Mouse (Mus musculus): ENCODE data around the gene Gm27029. TPM values are rescaled to one million over a fixed set of nuclear protein-coding genes. Genes with fewer than 3 reads are reported as not detected.

The Gm27029 gene
- polyA plus RNA-seq, 1 experiment from 2014 or later, result 7.3 TPM

Other genes with a start within 250 kb of the Gm27029 start
- gene Ccr10, start 249.4 kb downstream of the Gm27029 start, polyA plus RNA-seq (2015; fragmentation: Nextera tagmentation; extraction: Ambion mirVana), result 0.25 and 0.36 TPM in 2 replicates
- gene Ezh1, start 198.3 kb downstream of the Gm27029 start, polyA plus RNA-seq (2015; fragmentation: Nextera tagmentation; extraction: Ambion mirVana), result 16.0 and 16.3 TPM in 2 replicates
- gene Ramp2, start 178.8 kb downstream of the Gm27029 start, polyA plus RNA-seq (2015; fragmentation: Nextera tagmentation; extraction: Ambion mirVana), result 98.5 and 114 TPM in 2 replicates
- 135 and 142 TPM in 2 replicates for gene Vps25, start 171.1 kb downstream of the Gm27029 start, polyA plus RNA-seq (2015; fragmentation: Nextera tagmentation; extraction: Ambion mirVana)
- 12.3 and 12.7 TPM in 2 replicates for gene Wnk4, start 164.2 kb downstream of the Gm27029 start, polyA plus RNA-seq (2015; fragmentation: Nextera tagmentation; extraction: Ambion mirVana)
- gene Cntd1, start 145.8 kb downstream of the Gm27029 start, polyA plus RNA-seq (2015; fragmentation: Nextera tagmentation; extraction: Ambion mirVana), result 0.72 and 1.1 TPM in 2 replicates
- gene Coa3, start 145.7 kb downstream of the Gm27029 start, polyA plus RNA-seq (2015; fragmentation: Nextera tagmentation; extraction: Ambion mirVana), result 250 and 261 TPM in 2 replicates
- 132 and 143 TPM in 2 replicates for gene Becn1, start 122.5 kb downstream of the Gm27029 start, polyA plus RNA-seq (2015; fragmentation: Nextera tagmentation; extraction: Ambion mirVana)
- 137 and 147 TPM in 2 replicates for gene Psme3, start 108.6 kb downstream of the Gm27029 start, polyA plus RNA-seq (2015; fragmentation: Nextera tagmentation; extraction: Ambion mirVana)
- 1.2 and 1.3 TPM in 2 replicates for gene Aoc2, start 99.7 kb downstream of the Gm27029 start, polyA plus RNA-seq (2015; fragmentation: Nextera tagmentation; extraction: Ambion mirVana)
- gene Aoc3, start 94.2 kb downstream of the Gm27029 start, polyA plus RNA-seq (2015; fragmentation: Nextera tagmentation; extraction: Ambion mirVana), result 2.1 and 2.7 TPM in 2 replicates
- 0.30 and 0.39 TPM in 2 replicates for gene G6pc, start 57.2 kb downstream of the Gm27029 start, polyA plus RNA-seq (2015; fragmentation: Nextera tagmentation; extraction: Ambion mirVana)
- 60.1 and 63.3 TPM in 2 replicates for gene Aarsd1, start 7.2 kb downstream of the Gm27029 start, polyA plus RNA-seq (2015; fragmentation: Nextera tagmentation; extraction: Ambion mirVana)
- 16.9 and 17.3 TPM in 2 replicates for gene Rundc1, start 289 bp upstream of the Gm27029 start, polyA plus RNA-seq (2015; fragmentation: Nextera tagmentation; extraction: Ambion mirVana)
- 11.7 TPM in 2 replicates for gene Ptges3l, start 537 bp upstream of the Gm27029 start, polyA plus RNA-seq (2015; fragmentation: Nextera tagmentation; extraction: Ambion mirVana)
- gene Rpl27, start 17.5 kb upstream of the Gm27029 start, polyA plus RNA-seq (2015; fragmentation: Nextera tagmentation; extraction: Ambion mirVana), result 322 and 353 TPM in 2 replicates
- 23.9 and 24.5 TPM in 2 replicates for gene Ifi35, start 23.6 kb upstream of the Gm27029 start, polyA plus RNA-seq (2015; fragmentation: Nextera tagmentation; extraction: Ambion mirVana)
- gene Rnd2, start 40.2 kb upstream of the Gm27029 start, polyA plus RNA-seq (2015; fragmentation: Nextera tagmentation; extraction: Ambion mirVana), result 23.7 and 24.5 TPM in 2 replicates
- 69.7 and 70.0 TPM in 2 replicates for gene Vat1, start 41.4 kb upstream of the Gm27029 start, polyA plus RNA-seq (2015; fragmentation: Nextera tagmentation; extraction: Ambion mirVana)
- gene Brca1, start 127.2 kb upstream of the Gm27029 start, polyA plus RNA-seq (2015; fragmentation: Nextera tagmentation; extraction: Ambion mirVana), result 8.4 and 10.2 TPM in 2 replicates
- gene Nbr1, start 127.4 kb upstream of the Gm27029 start, polyA plus RNA-seq (2015; fragmentation: Nextera tagmentation; extraction: Ambion mirVana), result 57.0 and 61.2 TPM in 2 replicates
- 21.6 and 22.0 TPM in 2 replicates for gene Tmem106a, start 157.4 kb upstream of the Gm27029 start, polyA plus RNA-seq (2015; fragmentation: Nextera tagmentation; extraction: Ambion mirVana)
- gene Gm11634, start 174.5 kb upstream of the Gm27029 start, polyA plus RNA-seq (2015; fragmentation: Nextera tagmentation; extraction: Ambion mirVana), result not detected in 2 replicates
- gene Rdm1, start 202.4 kb upstream of the Gm27029 start, polyA plus RNA-seq (2015; fragmentation: Nextera tagmentation; extraction: Ambion mirVana), result 34.5 and 35.8 TPM in 2 replicates
- gene Arl4d, start 240.7 kb upstream of the Gm27029 start, polyA plus RNA-seq (2015; fragmentation: Nextera tagmentation; extraction: Ambion mirVana), result 7.6 and 7.8 TPM in 2 replicates